Mouse (Mus musculus): ENCODE data around the gene Klri1. TPM values are rescaled to one million over a fixed set of nuclear protein-coding genes. Genes with fewer than 3 reads are reported as not detected.
"Not testable (repeated sequence)": the region's sequence is repeated elsewhere in the genome, so short reads cannot be mapped to it uniquely, and the experiment has no call there.

Gene Klri1
- polyA plus RNA-seq, 2 experiments, result not detected

- Histone ChIP-seq H3K4me2 (ENCODE audit: low read depth) (no peak overlapping the region), H3K36me3 (replicated peaks; ENCODE audit: control insufficient read depth, insufficient read depth, low read depth) (no peaks in the 10 kb centered on the region), H3K9me3 (ENCODE audit: control insufficient read depth, low read length) (no peaks in the 10 kb centered on the region), H3K4me1 (replicated peaks; ENCODE audit: control insufficient read depth in 2 of 2, insufficient read depth in 2 of 2, low read length in 1 of 2) (no peaks in the 10 kb centered on the region), H3K4me3 (ENCODE audit: insufficient read depth in 1 of 2, low read depth in 2 of 2, low read length in 2 of 2) (no peak overlapping the region), H3K9ac (replicated peaks) (no peak overlapping the region), H3K27me3 (ENCODE audit: control insufficient read depth, insufficient read depth, low read length) (no peaks in the 10 kb centered on the region), H3K27ac (no peak overlapping the region)
- no peak for ATAC-seq (ENCODE audit: insufficient read depth)
- DNase-seq (ENCODE audit: low read depth in 3 of 3, low spot score in 3 of 3), result no peak
- TF ChIP-seq CTCF (IDR thresholded peaks at IDR 0.05; ENCODE audit: low read depth) (no peak), EP300 (IDR thresholded peaks at IDR 0.05; ENCODE audit: low read depth) (no peak)
Observed at GRCm38 (mm10) chr6:129736414-129736813, 19.5 kb upstream of the Klri1 start.

GRCm38 (mm10) chr6:129727237-129727636 lies 10.3 kb upstream of the Klri1 start:
- no peak for ATAC-seq (ENCODE audit: insufficient read depth)
- Histone ChIP-seq H3K36me3 (replicated peaks; ENCODE audit: control insufficient read depth, insufficient read depth, low read depth) (no peaks in the 10 kb centered on the region), H3K9me3 (ENCODE audit: control insufficient read depth, low read length) (no peaks in the 10 kb centered on the region), H3K27ac (no peak overlapping the region), H3K4me1 (replicated peaks; ENCODE audit: control insufficient read depth in 2 of 2, insufficient read depth in 2 of 2, low read length in 1 of 2) (no peaks in the 10 kb centered on the region), H3K9ac (replicated peaks) (no peak overlapping the region), H3K4me3 (ENCODE audit: insufficient read depth in 1 of 2, low read depth in 2 of 2, low read length in 2 of 2) (no peak overlapping the region), H3K4me2 (ENCODE audit: low read depth) (no peak overlapping the region), H3K27me3 (ENCODE audit: control insufficient read depth, insufficient read depth, low read length) (no peaks in the 10 kb centered on the region)
- no peak for DNase-seq (ENCODE audit: low read depth in 3 of 3, low spot score in 3 of 3)
- WGBS (ENCODE audit: insufficient replicate concordance), result 54% methylated on average over 1 of the region's 1 CpGs
- TF ChIP-seq CTCF (IDR thresholded peaks at IDR 0.05; ENCODE audit: low read depth) (no peak), EP300 (IDR thresholded peaks at IDR 0.05; ENCODE audit: low read depth) (no peak)

GRCm38 (mm10) chr6:129721390-129721789 lies 4.5 kb upstream of the Klri1 start:
- Histone ChIP-seq H3K4me2 (ENCODE audit: low read depth) (no peak overlapping the region), H3K27ac (no peak overlapping the region), H3K27me3 (ENCODE audit: control insufficient read depth, insufficient read depth, low read length) (no peaks in the 10 kb centered on the region), H3K4me1 (replicated peaks; ENCODE audit: control insufficient read depth in 2 of 2, insufficient read depth in 2 of 2, low read length in 1 of 2) (no peaks in the 10 kb centered on the region), H3K9ac (replicated peaks) (no peak overlapping the region), H3K4me3 (ENCODE audit: insufficient read depth in 1 of 2, low read depth in 2 of 2, low read length in 2 of 2) (no peak overlapping the region), H3K36me3 (replicated peaks; ENCODE audit: control insufficient read depth, insufficient read depth, low read depth) (no peaks in the 10 kb centered on the region), H3K9me3 (ENCODE audit: control insufficient read depth, low read length) (no peaks in the 10 kb centered on the region)
- TF ChIP-seq EP300 (IDR thresholded peaks at IDR 0.05; ENCODE audit: low read depth) (no peak), CTCF (IDR thresholded peaks at IDR 0.05; ENCODE audit: low read depth) (no peak)
- DNase-seq (ENCODE audit: low read depth in 3 of 3, low spot score in 3 of 3) (no peak), ATAC-seq (ENCODE audit: insufficient read depth) (no peak)
- WGBS (ENCODE audit: insufficient replicate concordance), result 23% methylated on average over 1 of the region's 1 CpGs

- Histone ChIP-seq H3K4me3 (ENCODE audit: insufficient read depth in 1 of 2, low read depth in 2 of 2, low read length in 2 of 2) (no peak overlapping the region), H3K4me2 (ENCODE audit: low read depth) (no peak overlapping the region), H3K36me3 (replicated peaks; ENCODE audit: control insufficient read depth, insufficient read depth, low read depth) (no peaks in the 10 kb centered on the region), H3K4me1 (replicated peaks; ENCODE audit: control insufficient read depth in 2 of 2, insufficient read depth in 2 of 2, low read length in 1 of 2) (no peaks in the 10 kb centered on the region), H3K9me3 (ENCODE audit: control insufficient read depth, low read length) (no peaks in the 10 kb centered on the region), H3K27ac (no peak overlapping the region), H3K9ac (replicated peaks) (no peak overlapping the region), H3K27me3 (ENCODE audit: control insufficient read depth, insufficient read depth, low read length) (no peaks in the 10 kb centered on the region)
- DNase-seq (ENCODE audit: low read depth in 3 of 3, low spot score in 3 of 3) (no peak), ATAC-seq (ENCODE audit: insufficient read depth) (no peak)
- no peak for TF ChIP-seq EP300 (IDR thresholded peaks at IDR 0.05; ENCODE audit: low read depth)
- no peak for TF ChIP-seq CTCF (IDR thresholded peaks at IDR 0.05; ENCODE audit: low read depth)
- 9% methylated on average over 3 of the region's 3 CpGs for WGBS (ENCODE audit: insufficient replicate concordance)
Observed at GRCm38 (mm10) chr6:129720487-129720886, 3.6 kb upstream of the Klri1 start.

GRCm38 (mm10) chr6:129713566-129713965 lies 3.4 kb downstream of the Klri1 start:
- H3K4me1 ChIP-seq (replicated peaks; ENCODE audit: control insufficient read depth in 2 of 2, insufficient read depth in 2 of 2, low read length in 1 of 2), result no peaks in the 10 kb centered on the region; a peak in 1 of 4 replicates
- no peak overlapping the region for H3K4me2 ChIP-seq (ENCODE audit: low read depth)
- TF ChIP-seq CTCF (IDR thresholded peaks at IDR 0.05; ENCODE audit: low read depth) (no peak), EP300 (IDR thresholded peaks at IDR 0.05; ENCODE audit: low read depth) (no peak)
- no peak overlapping the region for H3K4me3 ChIP-seq (ENCODE audit: insufficient read depth in 1 of 2, low read depth in 2 of 2, low read length in 2 of 2)
- WGBS (ENCODE audit: insufficient replicate concordance), result 5% methylated on average over 1 of the region's 1 CpGs
- DNase-seq (ENCODE audit: low read depth in 3 of 3, low spot score in 3 of 3) (no peak), ATAC-seq (ENCODE audit: insufficient read depth) (no peak)
- no peaks in the 10 kb centered on the region for H3K9me3 ChIP-seq (ENCODE audit: control insufficient read depth, low read length)
- H3K27ac ChIP-seq, result no peak overlapping the region
- no peaks in the 10 kb centered on the region for H3K27me3 ChIP-seq (ENCODE audit: control insufficient read depth, insufficient read depth, low read length)
- no peak overlapping the region for H3K9ac ChIP-seq (replicated peaks)
- H3K36me3 ChIP-seq (replicated peaks; ENCODE audit: control insufficient read depth, insufficient read depth, low read depth), result no peaks in the 10 kb centered on the region

GRCm38 (mm10) chr6:129691436-129691835 lies 25.5 kb downstream of the Klri1 start:
- not testable (repeated sequence) for H3K9me3 ChIP-seq (ENCODE audit: control insufficient read depth, low read length); H3K9ac ChIP-seq (replicated peaks); H3K27ac ChIP-seq; H3K4me3 ChIP-seq (ENCODE audit: insufficient read depth in 1 of 2, low read depth in 2 of 2, low read length in 2 of 2); H3K36me3 ChIP-seq (replicated peaks; ENCODE audit: control insufficient read depth, insufficient read depth, low read depth); H3K27me3 ChIP-seq (ENCODE audit: control insufficient read depth, insufficient read depth, low read length); H3K4me2 ChIP-seq (ENCODE audit: low read depth); DNase-seq (ENCODE audit: low read depth in 3 of 3, low spot score in 3 of 3); ATAC-seq (ENCODE audit: insufficient read depth); H3K4me1 ChIP-seq (replicated peaks; ENCODE audit: control insufficient read depth in 2 of 2, insufficient read depth in 2 of 2, low read length in 1 of 2)
- 44% methylated on average over 10 of the region's 10 CpGs for WGBS (ENCODE audit: insufficient replicate concordance)

All from liver, embryonic 14.5 days (tissue).